10 mouse cellular contexts compared by ENCODE assay signal in genomic region chr8:120397444-120398411, GRCm38 (mm10).
DNase-seq lines count a peak whose midpoint lies in the region; ATAC-seq and TF ChIP-seq lines count a peak whose summit lies in the region.
"Had no signal": no experiment of that assay in that cellular context is flagged by ENCODE, and none has a peak within 500 bp of the region (broad histone marks: within the 10 kb centered on the region; RNA-seq: fewer than 3 reads in every experiment).

No protein-coding gene starts in this region.

- H3K4me1 ChIP-seq in hindbrain, postnatal 0 days (ENCODE audit: insufficient read depth, low read length) = peaks cover 33% of the 10 kb centered on the region
- H3K4me1 ChIP-seq in stomach, embryonic 15.5 days = peaks cover 18% of the 10 kb centered on the region

- no peaks in the 10 kb centered on the region for H3K36me3 ChIP-seq in hindbrain, postnatal 0 days (ENCODE audit: insufficient read depth, low read length)
- no peaks in the 10 kb centered on the region for H3K36me3 ChIP-seq in stomach, embryonic 15.5 days

- no peaks in the 10 kb centered on the region for H3K27me3 ChIP-seq in hindbrain, postnatal 0 days (ENCODE audit: insufficient read depth, low read length)
- H3K27me3 ChIP-seq in stomach, embryonic 15.5 days (replicated peaks) = no peaks in the 10 kb centered on the region

- no peak overlapping the region; the same call in 1 of the 2 replicates for H3K9ac ChIP-seq in hindbrain, postnatal 0 days (replicated peaks; ENCODE audit: low read length)
- H3K9ac ChIP-seq in stomach, embryonic 15.5 days = no peak overlapping the region

- no peaks in the 10 kb centered on the region for H3K9me3 ChIP-seq in hindbrain, postnatal 0 days (ENCODE audit: low read length)
- no peaks in the 10 kb centered on the region for H3K9me3 ChIP-seq in stomach, embryonic 15.5 days

- ATAC-seq in hindbrain, postnatal 0 days = 0 out of 2 replicates have a peak, but pooled peaks have one; percentile 16
- 0 out of 2 replicates have a peak, but pooled peaks have one; percentile 6 for ATAC-seq in stomach, embryonic 15.5 days (ENCODE audit: insufficient read depth, low FRiP score, low read depth)

- no peak for DNase-seq in layer of hippocampus, adult 2 months (ENCODE audit: low spot score in 2 of 2)
- no peak for DNase-seq in layer of hippocampus, adult 11-12 months (ENCODE audit: low spot score)
- peak; percentile 54 for DNase-seq in hindbrain, postnatal 0 days (ENCODE audit: low spot score)
- DNase-seq in mesoderm, embryonic 11.5 days (ENCODE audit: low read depth, low spot score) = peak; percentile 66
- DNase-seq in adipocyte (ENCODE audit: low spot score) = no peak
- DNase-seq in gastrocnemius, postnatal 25 days = no peak
- DNase-seq in adrenal gland, postnatal 10 days = no peak
- DNase-seq: cerebellum, adult 11 months; right cerebral cortex, postnatal 25 days had no signal

- no peak overlapping the region for H3K4me3 ChIP-seq in layer of hippocampus, adult 2 months
- no peak overlapping the region for H3K4me3 ChIP-seq in hindbrain, postnatal 0 days (ENCODE audit: low read length)
- H3K4me3 ChIP-seq in stomach, embryonic 15.5 days (replicated peaks) = no peak overlapping the region

- no peak for TF ChIP-seq CTCF in layer of hippocampus, adult 2 months (conservative IDR thresholded peaks at IDR 0.05)
- TF ChIP-seq CTCF in hindbrain, postnatal 0 days (IDR thresholded peaks at IDR 0.05; ENCODE audit: low read depth) = no peak

- WGBS in hindbrain, postnatal 0 days = 30% methylated on average over 15 of the region's 15 CpGs
- WGBS in stomach, embryonic 15.5 days = 59% methylated on average over 15 of the region's 15 CpGs

- no peak overlapping the region for H3K4me2 ChIP-seq in hindbrain, postnatal 0 days (ENCODE audit: low read depth, low read length)
- no peak overlapping the region for H3K4me2 ChIP-seq in stomach, embryonic 15.5 days

- peak overlapping the region; percentile 21; the same call in 1 of the 2 replicates for H3K27ac ChIP-seq in layer of hippocampus, adult 2 months
- no peak overlapping the region for H3K27ac ChIP-seq in hindbrain, postnatal 0 days
- H3K27ac ChIP-seq in stomach, embryonic 15.5 days = no peak overlapping the region

Comparison
In these comparisons a context has a peak if more than half of its experiments do, and no peak if none do; other contexts are left out.
1. DNase-seq: peak in hindbrain, postnatal 0 days (single experiment) and mesoderm, embryonic 11.5 days (single experiment); none in layer of hippocampus, adult 2 months (0 of 2), layer of hippocampus, adult 11-12 months (single experiment), adipocyte (single experiment), gastrocnemius, postnatal 25 days (single experiment) and adrenal gland, postnatal 10 days (single experiment).